Mouse (Mus musculus) common myeloid progenitor, adult 5-6 weeks (primary cell): ENCODE data around the gene Fitm2. TPM values are rescaled to one million over a fixed set of nuclear protein-coding genes. Genes with fewer than 3 reads are reported as not detected.
"Not testable (repeated sequence)": the region's sequence is repeated elsewhere in the genome, so short reads cannot be mapped to it uniquely, and the experiment has no call there.

Experiments used
- ATAC-seq: replicated peaks from 2 replicates; pipeline ENCODE4 v1.8.0; 2016; ENCODE audit warnings: low read depth, mild to moderate bottlenecking, moderate TSS enrichment, inconsistent platforms; ENCODE audit not compliant: poor library complexity, severe bottlenecking
- total RNA-seq: library from RNA; stranded (forward); fragments of 200-1000, 187-1606 nt; gene quantifications from 2 replicates; pipeline ENCODE4 v1.2.3, GENCODE M21; 2017

Fitm2 gene
- total RNA-seq, 1 experiment from 2014 or later = 5.2 TPM

DNA sequence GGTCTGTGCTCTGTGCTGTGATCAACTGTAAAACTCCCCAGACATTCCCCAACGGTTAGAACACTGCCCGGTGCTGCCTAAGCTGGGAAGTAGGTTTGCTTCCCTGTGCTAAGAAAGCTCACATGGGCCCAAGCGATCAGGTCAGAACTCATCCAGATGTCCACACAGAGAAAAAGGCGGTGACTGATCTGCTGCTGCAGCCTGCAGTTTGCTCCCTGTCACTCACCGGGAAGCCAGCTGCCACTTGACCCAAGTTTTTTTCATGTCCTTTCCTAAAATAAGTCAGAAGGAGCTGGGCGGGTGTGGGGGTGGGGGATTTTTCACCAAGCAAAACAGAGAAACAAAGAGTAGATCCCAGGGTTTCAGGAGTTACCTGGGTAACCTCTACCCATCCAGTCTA is 7.9 kb downstream of the Fitm2 start:
- no peak for ATAC-seq

DNA sequence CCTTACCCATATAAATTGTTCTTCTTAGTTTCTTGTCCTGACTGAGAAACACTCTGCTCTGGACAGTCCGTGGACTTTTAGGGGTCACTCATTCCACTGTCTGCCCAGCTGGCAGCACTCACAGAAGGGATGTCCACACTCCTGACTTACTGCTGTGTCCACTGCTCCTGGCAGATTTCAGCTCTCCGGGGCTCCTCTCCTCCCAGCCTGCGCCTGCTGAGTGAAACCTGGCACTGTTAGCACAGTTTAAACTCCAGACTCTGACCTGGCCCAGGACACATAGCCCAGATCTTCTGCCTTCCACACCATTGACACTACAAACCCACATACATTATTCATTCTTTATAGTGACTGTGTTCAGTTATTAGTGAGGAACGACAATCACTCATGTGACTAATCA is 8.4 kb downstream of the Fitm2 start:
- ATAC-seq = no peak

DNA sequence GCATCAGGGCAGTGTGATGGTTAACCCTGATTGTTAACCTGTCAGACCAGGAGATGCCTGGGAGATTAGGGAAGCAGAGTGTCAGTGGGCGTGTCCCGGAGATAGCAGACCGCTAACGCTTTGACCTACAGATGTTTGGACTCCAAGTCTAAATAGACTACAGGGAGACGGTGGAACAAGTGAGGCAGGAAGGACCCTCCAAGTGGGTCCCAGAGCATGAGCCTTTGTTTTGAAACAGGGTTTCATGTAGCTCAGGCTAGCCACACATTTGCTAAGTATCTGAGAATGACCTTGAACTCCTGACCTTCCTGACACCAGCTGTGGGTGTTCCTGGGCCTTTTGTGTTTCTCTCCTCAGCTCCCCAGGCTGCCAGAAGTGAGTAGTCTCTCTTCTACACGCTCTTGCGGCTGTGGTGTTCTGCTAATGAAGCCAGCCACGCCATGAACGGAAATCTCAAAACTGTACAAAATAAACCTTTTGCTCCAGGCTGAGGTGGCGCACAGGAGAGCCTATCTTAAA is 9.1 kb downstream of the Fitm2 start:
- ATAC-seq = no peak

DNA sequence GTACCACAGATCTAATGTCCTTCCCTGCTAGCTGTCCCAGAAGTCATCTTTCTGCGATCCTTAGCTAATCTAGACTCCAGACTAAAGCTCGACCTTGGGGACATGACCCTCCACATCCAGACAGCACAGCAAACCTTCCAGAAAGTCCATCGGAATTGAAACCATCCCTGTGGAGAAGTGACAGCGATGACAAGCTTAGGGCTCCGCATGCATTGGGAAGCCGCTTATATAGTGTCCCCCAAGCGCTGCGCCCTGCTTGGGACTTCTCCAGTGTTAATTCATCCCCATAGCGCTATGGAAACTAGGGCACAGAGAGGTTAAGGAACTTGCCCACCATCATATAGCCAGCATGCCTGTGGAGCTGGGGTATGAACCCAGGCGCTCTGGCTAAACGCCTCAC is 9.6 kb downstream of the Fitm2 start:
- ATAC-seq = no peak

DNA sequence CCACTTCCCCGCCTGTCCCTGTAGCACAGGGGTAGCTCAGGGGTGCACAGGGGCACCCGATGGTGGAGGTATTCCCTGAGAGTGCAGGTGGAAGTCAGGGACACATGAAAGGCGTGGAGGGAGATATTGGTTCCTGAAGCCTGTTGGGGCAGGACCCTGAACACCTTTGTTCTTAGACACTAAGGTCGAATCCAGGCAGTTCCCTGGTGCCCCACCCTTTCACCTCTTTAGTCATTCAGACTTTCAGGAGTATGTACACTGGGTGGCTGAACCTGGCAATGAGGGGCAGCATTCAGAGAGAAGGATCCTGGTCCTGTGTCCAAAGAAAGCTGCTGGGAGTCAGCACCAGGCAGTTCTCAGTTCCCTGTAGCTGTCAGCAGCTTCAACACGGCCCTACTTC is 10.0 kb downstream of the Fitm2 start:
- ATAC-seq = no peak

DNA sequence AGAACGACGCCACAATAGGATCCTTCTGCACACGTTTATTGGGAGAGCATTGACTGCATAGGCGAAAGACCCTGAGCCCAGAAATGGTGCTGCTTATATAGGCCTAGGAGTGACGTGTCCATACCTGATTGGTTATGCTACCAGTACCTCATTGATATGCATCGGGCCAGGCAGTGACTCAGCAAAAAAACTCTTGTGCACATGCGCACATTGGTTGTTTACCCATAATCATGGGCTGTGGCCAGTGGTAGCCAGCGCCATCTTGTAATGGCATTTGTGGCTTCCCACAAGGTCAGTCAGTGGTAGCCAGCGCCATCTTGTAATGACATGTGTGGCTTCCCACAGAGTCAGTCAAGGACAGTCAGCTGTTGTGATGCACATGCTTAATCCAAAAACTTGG is 11.1 kb downstream of the Fitm2 start:
- not testable (repeated sequence) for ATAC-seq

DNA sequence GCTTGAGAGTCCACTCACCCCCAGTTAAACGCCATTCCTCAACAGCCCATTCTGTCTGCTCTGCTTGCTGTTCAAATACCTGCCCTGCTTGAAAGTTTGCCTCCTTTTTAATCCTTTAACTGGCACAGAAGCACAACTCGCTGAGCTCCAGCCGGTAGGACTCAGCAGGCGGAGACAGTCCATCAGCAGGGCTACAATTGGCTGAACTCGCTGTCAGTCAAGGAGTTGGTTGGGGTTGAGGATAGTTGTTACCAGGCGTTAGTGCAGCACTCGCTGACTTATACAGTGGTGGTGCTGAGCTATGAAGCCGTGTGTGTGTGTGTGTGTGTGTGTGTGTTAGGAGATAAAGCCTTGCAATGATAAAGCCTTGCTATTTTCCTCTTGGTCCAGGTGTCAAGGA is 11.8 kb downstream of the Fitm2 start:
- ATAC-seq = no peak

DNA sequence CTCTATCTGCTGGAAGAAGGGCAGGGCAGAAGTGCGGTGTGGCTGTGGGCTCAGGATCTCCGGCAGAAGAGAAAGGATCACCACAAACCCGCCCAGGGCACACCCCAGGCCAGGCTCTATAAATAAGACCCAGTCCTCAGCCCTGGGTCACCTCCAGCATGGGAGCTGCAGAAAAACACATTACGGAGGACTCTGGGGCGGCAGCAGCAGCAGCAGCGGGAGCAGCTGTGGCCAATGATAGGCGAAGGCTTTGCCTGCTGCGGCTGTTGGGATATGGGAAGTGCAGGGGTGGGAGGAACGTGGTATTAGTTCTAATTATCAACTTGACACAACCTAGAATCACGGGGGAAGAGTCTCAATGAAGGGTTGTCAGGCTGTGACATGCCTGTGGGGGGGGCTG is 13.0 kb downstream of the Fitm2 start:
- ATAC-seq = peak; percentile 30; the same call in 1 of the 2 replicates

DNA sequence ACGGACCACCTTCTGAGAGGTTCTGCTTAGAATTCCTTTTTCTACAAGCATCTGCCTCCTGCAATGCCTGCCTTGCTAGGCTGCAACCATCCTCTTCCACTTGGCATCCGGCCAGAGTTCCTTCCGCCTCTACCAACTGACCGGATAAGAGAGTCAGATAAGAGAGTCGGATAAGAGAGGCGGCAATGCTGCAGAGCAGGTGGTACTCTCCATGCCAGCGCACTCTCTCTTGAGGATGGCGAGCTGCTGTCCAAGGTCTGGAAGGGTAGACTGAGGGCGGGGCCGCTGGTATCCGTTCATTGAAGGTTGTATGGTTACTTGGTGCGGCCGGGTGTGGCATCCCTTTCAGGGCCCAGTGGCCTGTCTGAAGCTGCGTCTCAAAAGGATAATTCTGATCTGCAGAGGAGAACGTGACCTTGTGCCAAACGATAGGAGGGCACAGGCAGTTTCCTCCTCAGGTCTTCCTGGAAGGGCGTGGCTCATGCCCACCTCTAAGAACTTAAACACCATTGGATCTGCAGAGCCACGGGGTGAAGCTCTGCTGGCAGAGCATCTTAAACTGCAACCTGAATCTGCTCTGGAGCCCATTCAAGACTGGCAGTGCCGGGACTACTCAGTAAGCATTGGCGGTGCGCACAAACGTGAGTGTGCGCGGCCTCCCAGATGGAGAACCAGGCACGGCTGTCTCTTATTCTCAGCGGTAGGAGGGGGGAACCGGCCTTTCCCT is 13.7 kb downstream of the Fitm2 start:
- peak; percentile 72 for ATAC-seq

DNA sequence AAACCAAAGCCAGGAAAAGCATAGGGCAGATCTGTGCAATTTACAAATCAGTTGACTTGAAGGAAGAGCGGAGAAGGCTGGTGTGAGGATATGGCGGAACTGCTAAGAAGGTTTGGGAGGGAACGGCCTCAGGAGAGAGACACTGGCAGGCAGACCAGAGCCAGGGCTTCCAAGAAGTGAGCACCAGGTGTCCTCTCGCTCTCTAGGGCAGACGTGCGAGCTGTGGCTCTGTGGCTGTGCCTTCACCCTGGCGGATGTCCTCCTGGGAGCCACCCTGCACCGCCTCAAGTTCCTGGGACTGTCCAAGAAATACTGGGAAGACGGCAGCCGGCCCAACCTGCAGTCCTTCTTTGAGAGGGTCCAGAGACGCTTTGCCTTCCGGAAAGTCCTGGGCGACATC is 19.1 kb downstream of the Fitm2 start:
- ATAC-seq = no peak

DNA sequence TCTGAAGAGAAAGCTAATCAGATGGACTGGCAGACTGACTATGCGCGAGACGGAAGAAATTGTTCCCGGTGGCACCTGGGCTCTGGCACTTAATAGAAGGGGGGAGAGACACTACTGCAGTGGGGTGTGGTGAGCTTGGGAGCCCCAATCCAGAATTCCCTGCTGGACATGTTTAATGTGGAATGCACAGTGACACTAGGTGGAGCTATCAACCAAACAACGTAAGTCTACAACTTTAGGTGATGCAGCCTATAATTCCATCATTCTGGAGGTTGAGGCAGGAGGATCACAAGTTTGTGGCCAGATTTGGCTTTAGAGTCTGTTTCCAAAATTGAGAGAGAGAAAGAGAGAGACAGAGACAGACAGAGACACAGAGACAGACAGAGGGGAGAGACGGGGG is 19.7 kb downstream of the Fitm2 start:
- no peak for ATAC-seq

DNA sequence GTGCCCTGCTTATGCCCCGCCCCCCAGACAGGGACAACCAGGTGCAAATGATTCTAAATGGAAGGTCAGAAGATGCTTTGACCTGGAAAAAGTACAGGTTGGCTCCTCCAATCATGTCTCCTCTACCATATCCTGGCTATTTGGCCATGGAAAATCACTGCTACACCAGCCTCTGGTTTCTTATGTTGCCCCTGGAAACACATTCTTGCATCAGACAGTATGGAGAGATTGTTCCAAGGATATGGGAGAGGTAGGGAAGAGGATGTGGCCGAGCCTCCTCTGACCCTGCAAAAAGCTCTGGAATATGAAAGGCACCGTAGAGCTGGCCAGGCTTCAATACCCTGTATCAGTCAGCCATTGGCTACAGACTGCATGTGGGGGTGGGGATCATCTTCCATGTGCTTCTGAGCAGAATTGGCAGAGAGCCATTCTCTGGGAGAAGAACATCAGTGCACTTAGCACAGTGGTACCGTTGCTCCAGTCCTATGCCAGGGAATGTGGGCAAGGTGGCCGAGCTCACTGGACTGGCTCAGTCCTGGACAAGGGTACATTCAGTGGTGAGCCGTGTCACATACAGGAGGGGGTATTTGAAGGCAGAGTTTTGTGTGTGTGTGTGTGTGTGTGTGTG is 21.6 kb downstream of the Fitm2 start:
- no peak for ATAC-seq

DNA sequence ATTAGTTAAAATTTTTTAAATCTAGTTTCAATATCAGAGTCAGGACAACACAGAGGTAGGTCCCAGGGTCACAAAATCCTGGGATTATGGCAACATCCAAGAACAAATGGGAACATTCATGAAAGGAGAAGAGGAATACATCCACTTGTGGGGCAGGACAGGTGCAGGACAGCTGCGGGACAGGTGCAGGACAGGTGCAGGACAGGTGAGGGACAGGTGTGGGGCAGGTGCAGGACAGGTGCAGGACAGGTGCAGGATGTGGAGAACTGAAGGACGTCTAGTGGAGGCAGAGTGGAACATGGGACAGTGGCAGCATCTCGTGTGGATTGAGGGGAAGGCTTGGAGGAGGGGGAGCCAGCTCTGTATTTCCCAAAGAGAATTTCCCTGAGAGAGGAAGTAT is 23.2 kb downstream of the Fitm2 start:
- no peak for ATAC-seq

DNA sequence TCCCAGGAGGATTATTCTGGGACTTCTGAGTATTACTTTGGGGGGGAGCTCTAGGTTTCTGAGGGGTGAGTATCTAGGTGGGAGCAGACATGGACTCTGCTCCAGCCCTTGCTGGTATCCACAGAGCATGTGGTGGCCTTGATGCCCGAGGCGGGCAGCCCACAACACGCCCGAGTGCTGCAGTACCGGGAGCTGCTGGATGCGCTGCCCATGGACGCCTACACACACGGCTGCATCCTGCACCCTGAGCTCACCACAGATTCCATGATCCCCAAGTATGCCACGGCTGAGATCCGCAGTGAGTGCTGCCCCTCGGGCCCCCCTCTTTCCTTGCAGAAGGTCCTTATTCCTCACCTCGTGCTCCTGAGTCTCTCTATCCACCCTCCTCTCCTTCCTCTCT is 25.1 kb downstream of the Fitm2 start:
- ATAC-seq = no peak

DNA sequence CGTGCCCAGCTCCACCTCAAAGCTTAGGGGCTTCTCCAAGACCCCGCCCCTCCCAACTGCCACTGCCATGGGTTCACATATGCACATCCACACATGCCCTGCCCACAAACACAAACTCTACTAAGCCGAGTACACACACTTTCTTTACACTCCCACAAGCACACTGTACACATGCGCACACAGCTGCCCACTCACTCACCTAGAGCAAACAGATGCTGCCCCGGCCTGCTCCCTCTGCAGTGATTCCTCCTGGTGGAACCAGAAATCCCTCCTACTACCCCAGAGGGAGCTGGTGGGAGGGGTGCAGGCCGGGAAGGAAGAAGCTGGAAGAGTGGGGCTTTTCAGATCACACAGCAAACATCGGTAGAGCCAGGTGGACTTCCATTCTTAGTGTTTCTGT is 28.4 kb downstream of the Fitm2 start:
- ATAC-seq = no peak

DNA sequence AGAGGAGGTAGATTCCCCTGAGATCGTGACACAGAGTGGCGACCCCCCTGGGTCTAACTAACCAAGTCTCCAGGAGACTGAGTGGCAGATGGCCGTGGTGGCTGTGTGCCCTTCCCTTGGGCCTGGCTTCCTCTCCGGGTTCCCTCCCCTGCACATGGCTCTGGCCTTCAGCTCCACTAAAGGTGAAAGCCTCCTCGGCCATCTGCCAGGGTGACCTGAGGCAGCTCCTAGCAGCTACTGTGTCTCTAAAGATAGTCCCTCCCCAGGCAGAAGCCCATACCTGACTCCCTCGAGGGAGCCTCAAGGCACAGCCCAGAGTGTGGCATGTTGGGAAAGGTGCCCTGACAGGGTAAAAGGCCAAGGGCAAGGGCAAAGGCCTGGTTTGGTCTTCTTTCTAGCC is 28.9 kb downstream of the Fitm2 start:
- no peak for ATAC-seq

DNA sequence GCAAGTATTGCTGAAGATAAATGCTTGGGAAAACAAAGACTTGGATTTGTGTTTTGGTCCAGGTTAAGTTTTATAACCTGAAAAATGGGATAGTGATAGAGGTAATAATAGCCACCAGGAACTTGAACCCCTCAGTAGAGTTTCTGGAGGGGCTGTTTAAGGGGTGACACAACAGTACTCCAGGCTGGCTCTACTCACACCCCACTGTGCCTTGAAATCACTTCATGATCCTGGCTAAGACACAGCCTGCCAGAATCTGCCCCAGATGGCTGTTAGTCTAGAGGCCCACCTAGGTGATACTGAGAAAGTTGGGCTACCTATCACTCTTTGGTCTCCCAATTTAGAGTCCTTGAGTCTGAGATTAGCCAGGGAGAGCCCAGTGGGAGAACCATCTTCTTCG is 32.9 kb downstream of the Fitm2 start:
- no peak for ATAC-seq

DNA sequence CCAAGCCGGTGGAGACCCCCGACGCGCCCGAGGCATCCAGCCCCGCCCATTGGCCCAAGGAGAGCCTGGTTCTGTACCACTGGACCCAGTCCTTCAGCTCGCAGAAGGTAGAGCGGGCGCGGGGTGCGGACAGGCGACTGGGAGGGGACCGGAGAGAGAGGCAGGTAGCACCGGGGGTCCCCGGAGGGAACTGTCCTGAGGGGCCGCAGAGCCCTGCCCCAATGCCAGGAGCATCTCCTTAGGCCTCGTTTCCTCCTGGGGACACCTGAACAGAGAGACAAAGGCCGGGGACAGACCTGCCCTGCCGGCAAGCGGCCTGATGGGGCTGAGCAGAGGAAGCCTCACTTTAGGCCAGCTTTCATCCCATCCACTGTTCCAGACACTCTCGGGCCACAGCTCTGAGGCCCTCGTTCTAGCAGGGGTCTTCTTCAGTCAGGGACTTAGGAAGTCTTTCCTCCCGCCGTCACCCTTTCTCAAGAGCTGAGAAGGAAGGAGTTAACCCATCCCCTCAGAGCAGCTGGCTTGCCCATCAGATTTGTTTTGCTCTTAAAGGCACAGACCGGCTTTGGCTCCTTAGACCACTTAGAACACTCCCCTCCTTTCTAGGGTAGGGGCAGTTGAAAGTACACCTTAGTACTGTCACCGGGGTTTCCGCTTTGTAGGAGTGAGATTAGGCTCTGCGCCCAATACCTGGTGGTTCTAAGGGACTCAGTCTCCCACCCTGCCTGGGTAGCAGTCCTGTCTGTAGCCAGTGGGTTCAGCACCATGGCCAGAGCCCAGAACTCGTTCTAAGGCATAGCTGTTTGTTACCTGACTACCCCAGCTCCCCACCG is 33.6 kb downstream of the Fitm2 start:
- ATAC-seq = peak; percentile 76; the same call in 1 of the 2 replicates

DNA sequence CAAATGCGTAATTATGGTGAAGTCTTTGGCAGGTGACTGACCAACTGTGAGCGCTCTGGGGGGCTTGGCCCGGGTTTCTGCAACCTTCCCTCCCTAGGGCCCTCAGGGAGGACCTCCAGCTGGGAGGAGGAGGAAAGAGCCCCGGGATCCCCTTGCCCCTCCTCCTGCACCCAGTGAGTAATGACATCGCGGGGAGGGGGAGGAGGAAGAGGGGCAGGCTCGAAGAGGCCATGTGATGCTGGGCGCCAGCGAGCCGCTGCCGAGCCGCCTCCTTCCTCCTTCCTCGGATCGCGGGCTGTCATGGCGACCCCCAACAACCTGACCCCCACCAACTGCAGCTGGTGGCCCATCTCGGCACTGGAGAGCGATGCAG is 34.2 kb downstream of the Fitm2 start, which contains the start of gene Gdap1l1:
Gene Gdap1l1, plus strand, starts transcription at position 231 of the 373 bp plus-strand sequence.
- ATAC-seq = peak; percentile 24; the same call in 1 of the 2 replicates

DNA sequence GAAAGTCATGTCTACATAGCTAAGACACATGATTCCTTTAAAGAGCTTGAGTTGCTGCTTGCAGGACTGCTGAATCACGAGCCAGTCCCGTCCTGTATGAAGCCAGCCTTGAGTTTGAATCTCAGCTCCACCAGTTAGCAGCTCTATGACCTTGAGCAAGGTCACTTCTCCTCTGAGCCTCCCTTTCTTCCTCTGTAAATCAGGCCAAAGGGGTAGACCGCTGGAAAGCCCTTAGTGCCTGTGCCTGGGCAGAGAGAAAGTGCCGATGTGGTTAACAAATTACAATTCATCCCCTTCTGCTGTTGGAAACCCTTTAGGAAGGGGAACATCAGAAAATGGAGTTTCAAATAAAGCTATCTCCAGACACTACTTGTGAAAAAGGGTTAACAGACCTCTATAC is 34.6 kb downstream of the Fitm2 start:
- ATAC-seq = no peak

DNA sequence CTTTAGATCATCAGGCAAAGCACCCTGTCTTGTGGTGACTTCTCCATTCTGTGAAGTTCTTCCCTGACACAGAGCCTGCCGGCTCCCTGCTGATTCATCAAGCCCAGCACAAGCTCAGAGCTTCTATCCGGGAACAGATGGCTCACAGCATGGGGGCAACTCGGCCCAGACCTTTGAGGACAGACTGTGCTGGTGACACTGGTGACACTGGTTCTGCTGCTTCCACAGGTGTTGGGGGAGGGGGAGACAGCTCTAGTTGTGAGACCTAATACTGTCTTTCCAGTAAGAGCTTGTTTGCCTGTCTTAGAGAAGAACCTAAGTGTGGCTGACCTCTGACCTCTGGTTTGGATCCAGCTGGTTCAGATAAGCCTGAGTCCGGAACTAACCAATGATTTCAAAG is 38.5 kb downstream of the Fitm2 start:
- 0 out of 2 replicates have a peak, but pooled peaks have one; percentile 18 for ATAC-seq
